Mouse (Mus musculus) monocyte, adult 2 months (primary cell): ENCODE measurements around the gene Peak1.

ENCODE experiments used
- DNase-seq, 2 experiments: peaks; one replicate each; pipeline ENCODE4 v3.0.0; 2022; ENCODE audit warnings: low spot score in 2 of 2, low read depth in 1 of 2

The Peak1 gene

DNA sequence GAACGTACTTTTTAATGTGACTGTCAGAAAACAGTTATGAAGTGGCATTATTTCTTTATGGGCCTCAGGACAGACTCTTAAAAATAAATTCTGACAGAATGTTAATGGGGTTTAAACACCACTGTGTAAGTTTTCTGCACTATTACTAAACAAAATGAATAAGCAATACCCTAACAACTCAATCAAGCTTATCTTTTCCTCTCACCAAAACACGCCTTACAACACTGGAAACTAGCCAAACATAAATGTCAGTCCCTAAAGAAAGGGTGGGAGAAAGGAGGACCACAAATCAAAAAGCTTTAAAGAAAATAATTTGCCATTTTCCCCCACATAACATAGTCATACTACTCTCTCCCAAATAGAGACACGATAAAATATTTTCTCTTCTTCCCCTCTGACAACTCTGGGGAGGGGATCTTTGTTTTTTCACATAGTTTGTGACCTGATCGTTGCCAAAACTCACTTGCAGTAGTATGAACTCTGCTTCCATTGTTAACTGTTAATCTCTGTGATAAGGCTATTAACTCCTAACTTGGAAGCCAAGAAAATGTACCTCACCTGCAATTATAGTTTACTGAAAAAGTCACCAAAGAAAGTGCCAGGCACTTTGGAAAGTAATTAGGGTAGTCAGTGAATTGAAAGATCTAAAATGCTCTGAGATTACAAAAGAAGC lies 1.8 kb downstream of the Peak1 start:
- DNase-seq = no peak

DNA sequence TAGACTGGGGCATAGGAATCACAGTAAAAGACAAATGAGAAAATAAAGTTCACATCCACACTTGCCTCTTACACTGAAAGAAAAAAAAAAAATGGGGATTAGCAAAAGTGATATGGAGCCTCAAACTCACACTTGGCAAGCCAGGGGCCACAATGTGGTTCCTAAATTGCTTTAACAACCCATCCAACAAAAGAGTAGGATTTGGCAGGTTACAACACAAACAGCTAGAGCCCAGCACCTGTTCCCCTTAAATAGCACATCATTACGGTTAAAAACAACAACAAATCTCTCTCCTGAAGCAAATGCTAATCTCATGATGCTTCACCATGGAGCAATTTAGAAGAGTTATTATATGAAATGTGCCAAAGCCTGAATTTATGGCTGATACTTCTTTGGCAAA lies 2.5 kb downstream of the Peak1 start:
- DNase-seq = no peak

DNA sequence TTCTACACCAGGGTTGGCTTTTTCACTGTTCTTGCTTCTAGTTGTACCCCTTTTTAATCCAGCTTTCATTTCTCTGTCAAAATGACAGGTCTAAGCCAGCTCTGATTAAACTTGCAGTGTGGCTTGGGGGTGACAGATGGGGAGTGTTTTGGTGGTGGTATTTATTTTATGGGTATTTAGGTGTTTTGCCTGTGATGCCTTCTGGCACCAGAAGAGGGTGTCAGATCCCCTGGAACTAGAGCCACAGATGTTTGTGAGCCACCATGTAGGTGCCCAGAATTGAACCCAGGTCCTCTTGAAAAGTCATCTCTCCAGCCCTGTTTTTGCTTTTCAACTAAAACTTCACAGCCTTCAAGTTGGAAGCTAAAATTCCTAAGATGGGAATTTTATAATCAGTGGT lies 3.5 kb downstream of the Peak1 start:
- DNase-seq = no peak

DNA sequence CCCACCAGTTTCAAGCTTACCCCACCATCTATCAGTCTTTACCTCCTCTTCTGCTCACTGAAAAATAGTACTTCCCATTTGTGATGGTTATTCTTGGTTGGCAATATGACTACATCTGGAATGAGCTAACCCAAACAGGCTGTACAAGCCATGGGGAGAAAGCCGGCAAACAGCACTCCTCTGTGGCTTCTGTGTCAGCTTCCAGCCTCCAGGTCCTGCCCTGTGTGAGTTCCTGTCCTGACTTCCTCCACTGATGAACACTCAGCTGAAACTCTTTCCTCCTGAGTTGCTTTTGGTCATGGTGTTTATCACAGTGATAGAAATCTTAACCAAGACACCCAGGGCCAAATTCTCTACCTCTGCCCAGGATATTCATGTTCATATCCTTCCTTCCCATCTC lies 5.2 kb downstream of the Peak1 start:
- no peak for DNase-seq

DNA sequence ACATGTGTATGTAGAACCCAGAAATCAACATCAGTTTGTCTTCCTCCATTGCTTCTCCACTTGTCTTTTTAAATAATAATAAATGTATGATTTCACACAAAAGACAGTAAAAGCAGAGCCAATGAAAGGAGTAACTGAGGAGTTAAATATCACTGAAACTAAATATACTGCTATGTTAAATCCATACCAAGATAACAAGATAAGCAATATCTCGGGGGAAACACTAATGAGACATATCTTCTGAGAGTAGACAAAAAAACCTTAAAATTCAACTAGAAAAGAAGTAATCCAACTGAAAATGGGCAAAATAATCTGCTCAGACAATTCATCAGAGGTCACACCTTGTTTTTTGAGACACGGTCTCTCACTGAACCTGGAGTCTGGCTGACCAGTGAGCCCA lies 7.9 kb downstream of the Peak1 start:
- no peak for DNase-seq

DNA sequence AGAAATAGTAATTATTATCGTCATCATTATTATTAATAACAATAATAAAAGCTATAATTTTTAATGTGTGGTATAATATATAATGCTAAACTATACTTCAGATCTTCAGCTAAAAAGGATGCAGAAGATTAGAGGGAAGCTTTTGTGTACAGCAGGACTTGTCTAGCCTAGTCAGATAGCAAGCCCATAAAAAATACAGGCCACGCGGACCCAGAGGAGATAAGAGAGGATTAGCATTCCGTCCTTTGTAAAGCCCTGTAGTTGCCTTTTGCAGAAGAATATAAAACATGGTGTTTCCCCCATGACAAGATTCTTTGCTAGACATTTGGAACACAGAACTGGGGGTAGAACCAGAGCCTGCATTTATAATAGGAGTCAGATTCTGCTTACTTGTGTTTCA lies 13.2 kb downstream of the Peak1 start:
- no peak for DNase-seq

DNA sequence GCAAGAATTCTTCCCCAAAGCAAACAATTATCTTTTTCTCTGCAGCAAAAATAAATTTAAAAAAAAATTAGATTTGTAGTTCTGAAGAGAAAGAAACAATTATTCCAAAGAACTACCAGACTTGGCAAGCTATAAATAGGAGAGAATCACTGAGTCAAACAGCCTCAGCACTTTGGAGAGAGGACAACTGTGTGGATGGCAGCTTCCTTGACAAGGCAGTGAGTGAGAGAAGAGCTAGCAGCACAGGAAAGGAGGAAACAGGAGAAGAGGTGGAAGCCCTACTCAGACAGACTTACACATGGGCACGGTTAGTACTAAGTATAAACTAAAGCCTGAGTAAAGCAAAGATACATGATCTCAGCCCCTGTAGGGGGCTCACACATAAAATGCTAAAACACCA lies 21.6 kb downstream of the Peak1 start:
- DNase-seq = no peak

DNA sequence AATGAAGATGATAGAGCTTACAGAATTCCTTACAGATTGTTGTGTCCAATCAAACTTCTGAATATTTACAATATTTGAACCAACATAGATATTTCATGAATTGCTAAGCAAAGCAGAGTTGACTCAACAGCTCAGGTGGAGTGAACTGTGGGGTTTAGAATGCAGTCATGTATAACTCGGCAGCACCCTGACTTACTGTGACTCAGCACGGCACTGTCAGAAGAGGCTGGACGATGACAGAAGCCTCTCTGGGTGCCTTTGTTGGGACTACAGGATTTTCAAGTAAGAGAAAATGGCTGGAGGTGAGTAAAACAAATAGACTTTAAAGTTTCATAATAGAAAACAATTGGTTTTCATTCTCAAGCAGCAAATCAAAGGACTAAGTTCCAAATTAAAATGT lies 25.0 kb downstream of the Peak1 start:
- DNase-seq = no peak

DNA sequence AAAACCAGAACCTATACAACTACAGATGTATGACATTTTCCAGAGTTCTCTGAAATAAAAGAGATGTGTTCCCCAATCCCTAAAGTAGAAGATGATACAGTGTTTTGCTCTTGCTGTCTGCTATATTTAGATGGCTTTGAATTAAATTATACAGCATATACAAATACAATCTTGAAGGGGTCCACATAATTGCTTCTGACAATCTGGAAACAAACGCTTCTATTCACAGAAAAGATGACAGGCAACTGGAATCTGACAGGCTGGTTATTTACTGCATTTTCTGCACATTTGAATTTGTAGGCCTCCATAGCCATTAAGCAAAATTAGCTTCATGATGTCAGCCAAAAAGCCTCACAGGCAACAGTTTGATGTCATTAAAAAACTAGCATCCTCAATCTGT lies 35.1 kb downstream of the Peak1 start:
- no peak for DNase-seq

DNA sequence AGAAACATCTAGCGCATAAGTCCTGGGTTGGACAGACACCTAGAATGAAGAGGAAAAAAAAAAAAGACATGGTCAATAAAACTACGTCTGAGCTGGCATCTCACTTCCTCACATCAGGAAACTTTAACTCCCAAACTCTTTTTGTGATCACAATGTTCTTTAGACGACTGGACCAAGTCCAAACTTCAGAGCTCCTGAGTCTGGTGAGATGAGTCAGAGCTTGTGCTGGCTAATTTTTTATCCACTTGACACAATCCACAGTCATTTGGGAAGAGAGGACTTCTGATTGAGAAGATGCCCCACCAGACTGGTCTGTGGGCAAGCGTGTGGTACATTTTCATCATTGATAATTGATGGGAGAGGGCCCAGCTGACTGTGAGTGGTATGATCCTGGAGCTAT lies 43.5 kb downstream of the Peak1 start:
- DNase-seq = no peak

DNA sequence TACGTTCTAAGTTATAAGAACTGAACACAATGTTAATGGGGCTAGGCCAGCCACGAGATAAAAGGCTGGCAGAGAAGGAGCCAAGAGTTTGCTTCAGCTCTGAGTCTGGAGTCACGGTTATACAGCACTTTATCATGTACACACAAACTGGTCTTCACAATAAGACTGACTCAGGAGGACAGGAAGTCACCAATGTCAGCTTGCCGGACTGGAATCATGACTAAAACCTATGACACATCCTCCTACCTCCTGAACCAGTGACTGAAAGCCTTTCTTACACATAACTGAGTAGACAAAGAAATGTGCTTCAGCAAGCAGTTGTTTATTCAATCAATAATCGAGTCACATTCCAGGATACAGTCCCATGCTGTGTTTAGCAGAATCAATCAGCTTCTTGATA lies 47.2 kb downstream of the Peak1 start:
- no peak for DNase-seq

DNA sequence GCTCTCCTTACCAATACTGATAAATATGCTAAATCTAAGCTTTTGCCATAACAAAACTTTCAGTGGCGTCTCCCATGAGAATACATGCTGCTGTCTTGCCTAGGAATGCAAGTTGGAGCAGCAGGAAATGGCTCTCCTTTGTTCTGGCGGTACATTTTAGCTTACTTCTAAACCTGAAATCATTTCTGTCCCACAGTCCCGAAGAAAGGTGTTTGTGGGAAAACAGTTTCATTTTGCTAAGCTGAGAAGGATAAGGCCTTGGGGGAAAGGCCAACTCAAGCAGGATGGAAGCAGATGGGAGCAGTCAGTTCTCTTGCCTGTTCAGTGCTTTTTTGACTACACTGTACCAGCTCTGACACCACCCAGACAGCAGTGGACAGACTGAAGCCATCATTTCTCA lies 49.1 kb downstream of the Peak1 start:
- no peak for DNase-seq

DNA sequence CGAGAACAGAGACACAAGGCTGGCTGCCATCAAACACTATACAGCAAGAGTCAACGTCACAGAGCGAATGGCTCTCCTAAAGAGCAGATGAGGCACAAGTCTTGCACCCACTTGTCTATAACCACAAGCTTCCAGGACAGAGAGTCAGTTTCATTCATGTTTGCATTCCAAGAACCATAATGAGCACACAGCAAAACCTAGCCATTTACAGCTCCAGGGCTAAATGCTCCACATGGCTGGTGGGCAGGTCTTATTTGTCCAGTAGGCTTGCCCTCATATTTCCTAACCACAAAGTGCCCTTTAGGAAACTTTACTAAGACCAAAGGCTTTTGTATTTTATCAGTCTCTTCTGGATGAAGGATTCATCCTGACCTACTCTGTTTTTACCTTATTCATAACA lies 54.6 kb downstream of the Peak1 start:
- no peak for DNase-seq

DNA sequence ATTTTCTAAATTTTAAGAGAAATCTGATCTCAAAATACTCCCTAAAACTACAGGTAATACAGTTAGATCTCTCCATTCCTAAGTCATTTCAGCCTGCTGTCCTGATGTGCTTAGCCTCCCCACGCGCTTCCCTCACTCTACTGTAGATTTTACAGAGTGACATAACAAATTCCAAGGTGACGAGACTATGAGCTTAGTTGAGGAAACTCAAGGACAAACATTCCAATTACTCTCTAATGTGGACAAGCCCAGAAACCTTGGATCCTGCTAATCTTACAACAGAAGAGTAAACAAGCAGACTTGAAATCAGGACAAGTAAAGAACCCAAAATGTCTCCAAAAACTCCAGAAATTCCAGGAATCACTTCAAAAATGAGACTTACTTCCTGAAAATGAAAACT lies 58.6 kb downstream of the Peak1 start:
- DNase-seq = no peak

DNA sequence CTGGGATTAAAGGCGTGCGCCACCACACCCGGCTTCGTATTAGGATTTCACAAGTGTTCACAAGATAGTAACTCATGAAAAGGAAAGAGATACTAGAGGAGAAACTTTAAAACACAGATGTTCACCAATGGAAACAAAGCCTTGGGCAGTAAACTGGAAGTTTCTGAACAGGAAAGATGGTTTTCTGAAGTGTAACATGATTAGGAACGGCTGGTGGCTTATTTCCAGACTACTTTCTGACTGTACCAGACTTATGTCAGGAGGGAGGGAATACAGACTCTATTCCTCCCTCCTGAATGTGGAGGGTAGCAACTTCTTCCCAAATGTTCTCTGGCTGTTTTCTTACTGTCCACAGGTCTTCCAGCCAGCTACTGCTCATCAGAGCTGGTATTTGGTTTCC lies 62.7 kb downstream of the Peak1 start:
- DNase-seq = no peak

DNA sequence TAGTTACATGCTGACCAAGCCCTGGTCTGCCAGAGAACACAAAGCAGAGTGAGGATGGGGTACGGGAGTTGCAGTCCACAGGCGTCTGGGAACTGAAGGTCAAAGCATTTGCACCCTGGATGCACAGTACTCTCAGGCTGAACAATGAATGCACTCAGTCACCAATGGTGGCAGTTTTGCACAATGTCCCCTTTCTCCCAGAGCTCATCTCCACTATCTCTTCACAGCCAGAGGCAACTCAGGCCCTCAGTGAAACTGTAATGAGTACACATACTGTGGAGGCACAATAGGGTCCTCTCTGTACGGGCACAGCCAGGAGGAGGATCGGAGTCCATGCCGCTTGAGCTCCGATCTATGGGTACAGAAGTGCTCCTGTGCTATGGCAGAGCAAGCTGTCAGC lies 71.5 kb downstream of the Peak1 start:
- DNase-seq = no peak

DNA sequence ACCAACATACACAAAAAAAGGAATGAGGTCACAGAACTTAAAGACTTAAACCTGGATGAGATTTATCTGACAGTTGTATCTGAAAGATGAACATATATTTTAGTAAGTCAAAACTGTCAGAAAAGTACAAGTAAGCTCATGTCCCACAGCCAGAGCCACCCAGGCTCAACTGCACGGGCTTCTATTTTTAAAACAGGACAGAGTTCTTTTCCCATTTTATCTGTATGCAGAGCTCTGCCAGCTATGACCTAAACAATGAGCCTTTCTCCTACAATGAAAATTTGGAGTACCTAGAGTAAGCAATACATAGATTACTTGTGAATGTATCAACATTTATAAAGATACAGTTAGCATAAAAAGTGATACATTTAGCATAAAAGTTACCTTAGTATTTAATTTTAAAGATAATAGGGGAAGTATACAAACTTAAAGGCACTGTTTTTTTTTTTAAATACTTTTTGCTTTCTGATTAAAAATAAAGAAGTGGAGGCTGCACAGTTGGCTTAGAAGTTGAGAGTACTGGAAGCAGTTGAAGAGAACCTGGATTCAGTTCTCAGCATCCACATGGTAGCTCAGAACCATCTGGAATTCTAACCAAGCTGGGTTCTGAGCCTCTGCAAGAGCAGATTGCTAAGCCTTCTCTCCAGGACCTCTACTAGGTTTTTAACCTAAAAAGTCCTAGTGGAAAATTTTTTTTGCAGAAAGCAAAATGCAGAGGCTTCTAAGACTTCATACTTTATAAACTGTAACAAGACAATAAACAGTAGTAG lies 78.3 kb downstream of the Peak1 start:
- no peak for DNase-seq

DNA sequence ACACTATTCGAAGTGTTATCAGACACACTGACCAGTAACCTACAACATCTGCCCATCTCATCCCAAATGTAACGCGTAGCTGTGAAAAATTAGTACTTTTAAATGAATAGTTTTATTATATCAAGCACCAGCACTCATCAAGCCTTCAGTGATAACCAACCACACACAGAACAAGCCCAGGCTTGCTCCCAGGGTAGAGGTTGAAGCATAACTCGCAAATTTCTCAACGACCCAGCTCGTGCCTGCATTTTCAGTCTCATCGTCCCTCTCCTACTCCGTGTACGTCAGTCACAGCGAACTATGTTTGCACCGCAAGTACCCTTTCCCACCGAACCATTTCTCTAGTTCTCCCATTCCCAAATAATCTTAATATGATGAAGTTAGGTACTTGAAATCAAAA lies 83.5 kb downstream of the Peak1 start:
- no peak for DNase-seq

DNA sequence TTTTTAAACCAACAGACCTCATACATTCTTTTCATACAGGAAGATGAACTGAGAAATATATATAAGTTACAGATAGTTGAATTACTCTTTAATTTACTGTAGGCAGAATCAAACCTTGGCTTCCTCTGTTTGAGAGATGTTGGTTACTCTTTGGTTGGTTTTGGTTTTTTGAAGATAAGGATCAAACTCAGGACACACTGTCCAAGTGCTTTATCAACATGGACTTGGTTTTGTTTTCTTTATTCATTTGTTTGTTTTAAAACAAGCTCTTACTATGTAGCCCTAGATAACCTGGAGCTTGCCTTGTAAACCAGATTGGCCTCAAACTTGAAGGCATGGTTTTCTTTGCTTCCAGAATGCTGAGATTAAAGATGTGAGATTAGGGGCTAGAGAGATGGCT lies 85.1 kb downstream of the Peak1 start:
- no peak for DNase-seq

DNA sequence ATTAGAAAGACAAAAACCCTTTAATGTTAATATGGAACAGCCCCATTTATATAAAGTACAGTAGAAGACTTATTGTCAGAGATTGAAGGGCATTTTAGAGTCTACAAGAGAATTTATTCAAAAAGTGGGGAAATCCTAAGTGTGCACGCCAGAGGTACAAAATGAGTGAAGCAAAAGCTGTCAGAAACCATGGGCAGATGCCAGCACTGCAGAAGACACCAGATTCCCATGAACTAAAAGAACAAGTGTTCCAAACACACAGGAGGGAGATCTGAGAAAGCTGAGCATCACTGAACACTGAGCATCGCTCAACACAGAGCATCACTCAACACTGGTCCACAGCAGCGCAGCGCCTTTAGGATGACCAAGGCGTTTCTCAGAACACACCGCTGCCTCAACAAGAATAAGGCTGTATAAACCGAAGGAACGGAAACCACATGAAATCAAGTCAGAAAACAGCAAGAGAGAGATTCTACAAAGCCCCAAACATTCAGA lies 91.3 kb downstream of the Peak1 start:
- no peak for DNase-seq

DNA sequence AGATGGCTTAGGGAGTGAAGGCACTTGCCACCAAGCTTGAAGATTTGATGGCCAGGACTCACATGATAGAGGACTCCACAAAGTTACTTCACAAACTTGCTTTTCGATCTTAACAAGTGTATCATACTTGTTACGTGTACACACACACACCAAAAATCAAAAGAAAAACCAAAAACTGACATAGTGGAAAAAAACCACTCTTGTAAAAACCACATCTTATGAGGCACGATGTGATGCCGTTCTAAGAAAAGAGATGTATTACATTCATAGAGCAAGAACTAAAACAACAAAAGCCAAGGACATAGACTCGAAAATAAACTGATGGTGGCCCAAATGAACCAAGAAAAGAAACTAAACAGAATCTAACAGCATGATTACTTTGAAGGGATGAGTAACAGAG lies 92.1 kb downstream of the Peak1 start:
- no peak for DNase-seq

DNA sequence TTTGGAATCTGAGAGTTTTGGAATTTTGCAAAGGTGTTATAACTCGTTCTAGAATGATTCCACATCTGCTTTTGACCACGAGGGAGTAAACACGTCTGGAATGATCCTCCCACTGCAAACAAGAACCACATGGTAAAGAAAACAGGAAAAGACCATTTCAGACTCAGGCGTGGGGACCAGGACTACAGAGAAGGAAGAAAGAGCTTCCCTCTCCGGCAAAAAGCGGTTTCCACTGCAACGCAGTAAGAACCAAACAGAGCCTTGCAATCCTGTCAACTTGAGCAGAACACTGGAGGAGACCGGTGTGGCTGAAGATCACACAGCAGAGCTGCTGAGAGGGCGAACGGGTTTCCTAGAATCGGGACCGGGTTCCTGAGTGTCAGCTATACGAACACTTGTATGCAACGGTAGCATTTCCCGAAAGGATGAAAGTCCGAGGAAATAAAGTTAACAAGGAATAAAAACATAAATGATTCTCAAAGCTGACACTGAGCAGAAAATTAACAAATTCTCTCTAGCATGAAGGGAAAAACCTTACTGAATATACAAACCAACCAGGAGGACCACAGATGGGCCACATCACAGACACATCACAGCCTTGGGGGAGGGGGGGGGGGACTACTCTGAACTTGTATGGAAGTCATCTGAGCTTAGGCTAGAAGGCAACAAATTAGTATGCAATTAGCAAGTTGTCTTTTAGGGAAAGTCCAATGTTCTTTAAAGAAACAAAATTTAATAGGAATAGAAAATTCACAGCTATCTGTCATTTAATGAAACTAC lies 93.1 kb downstream of the Peak1 start:
- no peak for DNase-seq
